Mouse (Mus musculus): Measurements from ENCODE around the gene Smpdl3a. TPM values are rescaled to one million over a fixed set of nuclear protein-coding genes. Genes with fewer than 3 reads are reported as not detected.
A peak's percentile ranks its signal among the peaks of the same experiment; 100 is the strongest.

Smpdl3a gene
- 43.8 and 50.4 TPM in 2 replicates for polyA plus RNA-seq (2015; fragmentation: Nextera tagmentation; extraction: Ambion mirVana)

GRCm38 (mm10) chr10:57794018-57794417 lies at the start of gene Smpdl3a:
TSS of gene Smpdl3a (plus strand) at chr10:57794335.
- Histone ChIP-seq H3K9ac (ENCODE audit: low read length) (peak within 1 kb of the TSS; percentile 75), H3K27me3 (ENCODE audit: control insufficient read depth, insufficient read depth, low read length) (no peaks in the 10 kb centered on the region), H3K36me3 (ENCODE audit: control insufficient read depth, insufficient read depth, low read length) (no peaks in the 10 kb centered on the region), H3K9me3 (replicated peaks; ENCODE audit: control insufficient read depth, low read length) (0 out of 2 replicates have a peak, but pooled peaks cover 4% of the 10 kb centered on the region), H3K4me2 (ENCODE audit: low read depth, low read length) (peak within 1 kb of the TSS; percentile 72), H3K27ac (ENCODE audit: low read length) (peak within 1 kb of the TSS; percentile 61), H3K4me1 (ENCODE audit: control insufficient read depth, insufficient read depth, low read length) (peaks cover 10% of the 10 kb centered on the region; the same call in 1 of the 2 replicates), H3K4me3 (replicated peaks; ENCODE audit: low read length) (peak within 1 kb of the TSS; percentile 67)
- WGBS = 48% methylated on average over 7 of the region's 7 CpGs
- peak; percentile 42; the same call in 1 of the 2 replicates for ATAC-seq (ENCODE audit: insufficient read depth, low FRiP score)

- no peak overlapping the region for H3K9ac ChIP-seq (ENCODE audit: low read length)
- no peak for ATAC-seq (ENCODE audit: insufficient read depth, low FRiP score)
- no peak overlapping the region for H3K27ac ChIP-seq (ENCODE audit: low read length)
- no peaks in the 10 kb centered on the region; the same call in 1 of the 2 replicates for H3K27me3 ChIP-seq (ENCODE audit: control insufficient read depth, insufficient read depth, low read length)
- no peaks in the 10 kb centered on the region for H3K4me1 ChIP-seq (ENCODE audit: control insufficient read depth, insufficient read depth, low read length)
- no peak overlapping the region for H3K4me3 ChIP-seq (replicated peaks; ENCODE audit: low read length)
- no peak overlapping the region for H3K4me2 ChIP-seq (ENCODE audit: low read depth, low read length)
- H3K36me3 ChIP-seq (ENCODE audit: control insufficient read depth, insufficient read depth, low read length) = no peaks in the 10 kb centered on the region
- no peaks in the 10 kb centered on the region for H3K9me3 ChIP-seq (replicated peaks; ENCODE audit: control insufficient read depth, low read length)
Measured at GRCm38 (mm10) chr10:57745452-57745851, 48.7 kb upstream of the Smpdl3a start.

GRCm38 (mm10) chr10:57747127-57747526 lies 47.0 kb upstream of the Smpdl3a start:
- no peak overlapping the region for H3K9ac ChIP-seq (ENCODE audit: low read length)
- no peak overlapping the region for H3K4me3 ChIP-seq (replicated peaks; ENCODE audit: low read length)
- no peaks in the 10 kb centered on the region for H3K4me1 ChIP-seq (ENCODE audit: control insufficient read depth, insufficient read depth, low read length)
- H3K36me3 ChIP-seq (ENCODE audit: control insufficient read depth, insufficient read depth, low read length) = no peaks in the 10 kb centered on the region
- no peaks in the 10 kb centered on the region for H3K27me3 ChIP-seq (ENCODE audit: control insufficient read depth, insufficient read depth, low read length)
- no peak overlapping the region for H3K4me2 ChIP-seq (ENCODE audit: low read depth, low read length)
- no peaks in the 10 kb centered on the region for H3K9me3 ChIP-seq (replicated peaks; ENCODE audit: control insufficient read depth, low read length)
- no peak; the same call in 1 of the 2 replicates for ATAC-seq (ENCODE audit: insufficient read depth, low FRiP score)
- H3K27ac ChIP-seq (ENCODE audit: low read length) = no peak overlapping the region

GRCm38 (mm10) chr10:57753343-57753742 lies 40.8 kb upstream of the Smpdl3a start:
- H3K27ac ChIP-seq (ENCODE audit: low read length) = no peak overlapping the region
- H3K4me3 ChIP-seq (replicated peaks; ENCODE audit: low read length) = no peak overlapping the region
- H3K27me3 ChIP-seq (ENCODE audit: control insufficient read depth, insufficient read depth, low read length) = no peaks in the 10 kb centered on the region
- H3K4me1 ChIP-seq (ENCODE audit: control insufficient read depth, insufficient read depth, low read length) = no peaks in the 10 kb centered on the region
- 52% methylated on average over 1 of the region's 1 CpGs for WGBS
- H3K9ac ChIP-seq (ENCODE audit: low read length) = no peak overlapping the region
- no peak for ATAC-seq (ENCODE audit: insufficient read depth, low FRiP score)
- no peak overlapping the region for H3K4me2 ChIP-seq (ENCODE audit: low read depth, low read length)
- H3K9me3 ChIP-seq (replicated peaks; ENCODE audit: control insufficient read depth, low read length) = no peaks in the 10 kb centered on the region
- H3K36me3 ChIP-seq (ENCODE audit: control insufficient read depth, insufficient read depth, low read length) = no peaks in the 10 kb centered on the region

GRCm38 (mm10) chr10:57755201-57755736 lies 38.9 kb upstream of the Smpdl3a start:
- H3K9ac ChIP-seq (ENCODE audit: low read length) = no peak overlapping the region
- H3K27ac ChIP-seq (ENCODE audit: low read length) = no peak overlapping the region
- H3K36me3 ChIP-seq (ENCODE audit: control insufficient read depth, insufficient read depth, low read length) = no peaks in the 10 kb centered on the region
- no peaks in the 10 kb centered on the region for H3K27me3 ChIP-seq (ENCODE audit: control insufficient read depth, insufficient read depth, low read length)
- H3K9me3 ChIP-seq (replicated peaks; ENCODE audit: control insufficient read depth, low read length) = no peaks in the 10 kb centered on the region
- no peak for ATAC-seq (ENCODE audit: insufficient read depth, low FRiP score)
- 89% methylated on average over 2 of the region's 2 CpGs for WGBS
- H3K4me1 ChIP-seq (ENCODE audit: control insufficient read depth, insufficient read depth, low read length) = no peaks in the 10 kb centered on the region
- no peak overlapping the region for H3K4me2 ChIP-seq (ENCODE audit: low read depth, low read length)
- no peak overlapping the region for H3K4me3 ChIP-seq (replicated peaks; ENCODE audit: low read length)

- no peak overlapping the region for H3K9ac ChIP-seq (ENCODE audit: low read length)
- H3K9me3 ChIP-seq (replicated peaks; ENCODE audit: control insufficient read depth, low read length) = no peaks in the 10 kb centered on the region
- no peaks in the 10 kb centered on the region for H3K4me1 ChIP-seq (ENCODE audit: control insufficient read depth, insufficient read depth, low read length)
- no peak overlapping the region for H3K4me2 ChIP-seq (ENCODE audit: low read depth, low read length)
- no peak overlapping the region for H3K4me3 ChIP-seq (replicated peaks; ENCODE audit: low read length)
- no peaks in the 10 kb centered on the region for H3K27me3 ChIP-seq (ENCODE audit: control insufficient read depth, insufficient read depth, low read length)
- no peak for ATAC-seq (ENCODE audit: insufficient read depth, low FRiP score)
- WGBS = 94% methylated on average over 2 of the region's 2 CpGs
- no peak overlapping the region for H3K27ac ChIP-seq (ENCODE audit: low read length)
- no peaks in the 10 kb centered on the region for H3K36me3 ChIP-seq (ENCODE audit: control insufficient read depth, insufficient read depth, low read length)
Measured at GRCm38 (mm10) chr10:57758999-57759398, 35.1 kb upstream of the Smpdl3a start.

GRCm38 (mm10) chr10:57760694-57761093 lies 33.4 kb upstream of the Smpdl3a start:
- Histone ChIP-seq H3K27me3 (ENCODE audit: control insufficient read depth, insufficient read depth, low read length) (no peaks in the 10 kb centered on the region), H3K27ac (ENCODE audit: low read length) (no peak overlapping the region), H3K9ac (ENCODE audit: low read length) (no peak overlapping the region), H3K36me3 (ENCODE audit: control insufficient read depth, insufficient read depth, low read length) (no peaks in the 10 kb centered on the region), H3K4me2 (ENCODE audit: low read depth, low read length) (no peak overlapping the region), H3K4me1 (ENCODE audit: control insufficient read depth, insufficient read depth, low read length) (no peaks in the 10 kb centered on the region), H3K4me3 (replicated peaks; ENCODE audit: low read length) (no peak overlapping the region), H3K9me3 (replicated peaks; ENCODE audit: control insufficient read depth, low read length) (no peaks in the 10 kb centered on the region)
- no peak for ATAC-seq (ENCODE audit: insufficient read depth, low FRiP score)
- WGBS = 62% methylated on average over 3 of the region's 3 CpGs

- Histone ChIP-seq H3K27me3 (ENCODE audit: control insufficient read depth, insufficient read depth, low read length) (no peaks in the 10 kb centered on the region), H3K4me2 (ENCODE audit: low read depth, low read length) (no peak overlapping the region), H3K4me1 (ENCODE audit: control insufficient read depth, insufficient read depth, low read length) (no peaks in the 10 kb centered on the region), H3K9ac (ENCODE audit: low read length) (no peak overlapping the region), H3K9me3 (replicated peaks; ENCODE audit: control insufficient read depth, low read length) (no peaks in the 10 kb centered on the region), H3K36me3 (ENCODE audit: control insufficient read depth, insufficient read depth, low read length) (no peaks in the 10 kb centered on the region), H3K4me3 (replicated peaks; ENCODE audit: low read length) (no peak overlapping the region), H3K27ac (ENCODE audit: low read length) (no peak overlapping the region)
- peak; percentile 89 for ATAC-seq (ENCODE audit: insufficient read depth, low FRiP score)
- WGBS = 15% methylated on average over 1 of the region's 1 CpGs
Measured at GRCm38 (mm10) chr10:57763044-57763443, 31.1 kb upstream of the Smpdl3a start.

- no peak for ATAC-seq (ENCODE audit: insufficient read depth, low FRiP score)
- H3K9me3 ChIP-seq (replicated peaks; ENCODE audit: control insufficient read depth, low read length) = no peaks in the 10 kb centered on the region
- no peak overlapping the region for H3K9ac ChIP-seq (ENCODE audit: low read length)
- H3K36me3 ChIP-seq (ENCODE audit: control insufficient read depth, insufficient read depth, low read length) = no peaks in the 10 kb centered on the region
- no peak overlapping the region for H3K4me2 ChIP-seq (ENCODE audit: low read depth, low read length)
- no peaks in the 10 kb centered on the region for H3K27me3 ChIP-seq (ENCODE audit: control insufficient read depth, insufficient read depth, low read length)
- H3K4me1 ChIP-seq (ENCODE audit: control insufficient read depth, insufficient read depth, low read length) = peaks cover 15% of the 10 kb centered on the region
- H3K27ac ChIP-seq (ENCODE audit: low read length) = no peak overlapping the region; the same call in 1 of the 2 replicates
- WGBS = 40% methylated on average over 12 of the region's 13 CpGs
- no peak overlapping the region for H3K4me3 ChIP-seq (replicated peaks; ENCODE audit: low read length)
Measured at GRCm38 (mm10) chr10:57783289-57784130, 10.6 kb upstream of the Smpdl3a start.
